Mouse (Mus musculus): ENCODE results near the gene Rimbp2.

Gene Rimbp2

DNA sequence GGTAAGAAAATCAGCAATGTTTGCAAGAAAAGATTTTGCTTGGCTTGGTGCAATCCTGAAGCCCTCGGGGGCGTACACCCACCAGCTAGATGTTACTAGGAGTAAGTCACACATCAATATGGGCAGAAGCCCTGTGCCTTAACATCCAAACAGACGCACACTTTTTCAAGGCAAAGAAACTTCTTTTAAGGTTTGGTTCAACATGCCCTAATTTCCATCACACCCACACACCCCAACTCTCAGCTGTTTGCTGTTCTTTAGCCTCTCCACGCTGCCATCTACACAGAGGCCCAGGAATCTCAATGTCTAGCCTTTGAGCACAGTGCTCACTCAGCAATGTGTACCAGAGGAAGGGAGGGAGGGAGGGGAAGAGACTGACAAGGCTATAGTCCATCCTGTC is 28.2 kb downstream of the Rimbp2 start:
- DNase-seq = no peak

DNA sequence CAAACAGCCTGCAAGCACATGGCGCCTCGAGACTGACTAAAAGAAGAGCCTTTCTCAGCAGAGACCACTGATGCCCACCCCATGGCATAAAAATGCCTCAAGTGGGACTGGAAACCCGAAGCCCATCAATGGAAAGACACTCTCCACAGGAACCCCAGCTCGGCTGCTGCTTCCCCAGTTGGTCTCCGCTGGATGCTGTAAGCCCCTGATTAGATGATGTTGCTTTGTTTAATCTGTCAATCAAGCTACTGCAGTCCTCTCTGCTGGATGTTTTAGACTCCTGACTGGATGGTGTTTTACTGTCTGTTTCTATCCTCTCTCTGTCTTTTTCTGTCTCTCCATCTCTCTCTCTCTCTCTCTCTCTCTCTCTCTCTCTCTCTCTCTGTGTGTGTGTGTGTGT is 33.2 kb downstream of the Rimbp2 start:
- no peak for DNase-seq

GRCm38 (mm10) chr5:128917116-128917959 is 35.9 kb downstream of the Rimbp2 start:
- DNase-seq = no peak

DNA sequence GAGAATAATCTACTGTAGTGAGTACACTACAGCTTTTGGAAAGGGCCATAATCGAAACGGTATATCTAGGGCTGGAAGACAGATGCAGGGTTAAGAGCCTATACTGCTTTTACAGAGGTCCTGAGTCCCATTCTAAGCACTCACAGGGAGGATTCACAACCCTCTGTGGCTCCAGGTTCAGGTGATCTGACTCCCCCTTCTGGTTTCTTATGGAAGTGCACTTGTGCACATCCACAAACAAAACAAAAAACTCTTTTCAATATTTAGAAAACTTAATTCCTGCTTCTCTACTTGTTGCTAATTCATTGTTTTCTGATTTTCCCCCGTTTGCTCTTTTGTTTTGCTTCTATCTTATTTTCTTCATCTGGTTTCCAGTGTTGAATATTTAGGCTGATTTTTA is 39.5 kb downstream of the Rimbp2 start:
- no peak for DNase-seq

DNA sequence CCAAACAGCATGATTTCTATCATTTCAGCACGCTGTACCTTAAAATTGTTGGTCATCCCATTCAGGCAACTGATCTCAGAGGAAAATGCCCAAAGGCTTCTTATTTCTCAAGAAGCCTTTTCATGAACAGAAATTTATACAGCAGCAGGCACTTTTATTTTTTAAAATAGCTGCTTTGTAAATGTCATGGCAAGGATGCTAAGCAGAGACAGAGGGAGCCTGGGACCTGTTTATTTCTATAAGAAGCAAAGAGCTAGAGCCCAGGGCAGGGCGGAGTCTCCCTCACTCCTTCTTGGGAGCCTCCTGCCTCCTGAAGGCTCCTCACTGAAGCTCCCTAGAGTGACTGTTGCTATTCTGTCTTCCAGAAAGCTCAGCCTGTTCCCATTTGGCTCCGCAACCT is 40.9 kb downstream of the Rimbp2 start:
- DNase-seq = no peak

DNA sequence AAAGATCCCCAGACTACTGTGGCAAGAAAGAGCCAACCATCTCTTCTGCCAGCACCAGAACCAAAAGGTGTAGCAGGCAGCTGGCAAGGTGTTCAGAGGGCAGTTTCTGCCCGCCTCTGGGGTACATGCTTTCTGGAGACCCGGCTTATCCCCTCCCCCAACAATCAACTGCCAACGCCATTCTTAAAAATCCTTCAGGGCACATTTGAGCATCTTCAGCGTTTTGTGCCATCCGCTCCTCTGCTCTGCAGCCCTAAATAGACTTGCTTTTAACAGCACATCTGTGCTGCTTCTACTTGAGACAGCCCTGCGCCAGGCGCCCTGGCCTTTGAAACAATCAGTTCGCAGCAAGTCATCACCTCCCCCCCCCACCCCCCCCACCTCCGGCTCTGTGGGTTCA is 41.7 kb downstream of the Rimbp2 start:
- no peak for DNase-seq

DNA sequence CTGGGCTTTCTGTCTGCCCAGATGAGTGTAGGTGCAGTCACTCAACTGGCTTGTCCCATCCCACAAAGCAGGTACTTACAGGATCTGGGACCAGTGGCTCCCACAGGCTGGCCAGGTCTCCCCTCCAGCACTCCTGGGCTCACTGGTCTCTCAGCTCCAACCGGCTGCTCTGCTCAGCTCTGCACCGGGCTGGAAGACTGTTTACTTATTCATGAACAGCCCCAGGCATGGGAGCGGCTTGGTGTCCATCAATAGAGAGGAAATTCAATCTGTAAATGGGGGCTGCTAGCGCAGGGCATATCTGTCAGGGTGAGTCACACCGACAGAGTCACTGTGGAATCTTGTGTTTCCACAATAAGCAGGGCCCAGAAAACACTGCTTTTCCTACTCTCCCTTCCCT is 49.2 kb downstream of the Rimbp2 start:
- DNase-seq = no peak

GRCm38 (mm10) chr5:128903120-128903519 is 50.2 kb downstream of the Rimbp2 start:
- no peak for DNase-seq

GRCm38 (mm10) chr5:128899971-128900370 is 53.3 kb downstream of the Rimbp2 start:
- DNase-seq = no peak

DNA sequence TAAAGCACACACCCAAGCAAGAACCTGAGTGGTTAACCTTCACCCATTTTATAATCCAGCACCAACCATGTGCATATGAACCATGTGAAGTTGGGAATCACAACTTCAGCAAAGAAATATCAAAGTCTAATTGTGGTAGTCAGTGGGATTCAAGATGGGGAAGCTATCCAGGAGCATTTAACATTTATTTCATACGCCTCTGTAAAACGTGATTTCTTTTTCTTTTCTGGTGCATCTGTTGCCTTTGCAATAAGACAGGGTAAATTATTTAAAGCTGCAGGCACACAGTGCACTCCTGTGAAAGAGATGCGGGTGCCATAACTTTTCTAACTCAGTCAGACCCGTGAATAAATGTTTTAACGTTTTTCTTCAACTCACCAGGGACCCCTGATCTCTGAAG is 58.4 kb downstream of the Rimbp2 start:
- DNase-seq = no peak

- DNase-seq = no peak
Measured at GRCm38 (mm10) chr5:128887546-128887945, 65.7 kb downstream of the Rimbp2 start.

DNA sequence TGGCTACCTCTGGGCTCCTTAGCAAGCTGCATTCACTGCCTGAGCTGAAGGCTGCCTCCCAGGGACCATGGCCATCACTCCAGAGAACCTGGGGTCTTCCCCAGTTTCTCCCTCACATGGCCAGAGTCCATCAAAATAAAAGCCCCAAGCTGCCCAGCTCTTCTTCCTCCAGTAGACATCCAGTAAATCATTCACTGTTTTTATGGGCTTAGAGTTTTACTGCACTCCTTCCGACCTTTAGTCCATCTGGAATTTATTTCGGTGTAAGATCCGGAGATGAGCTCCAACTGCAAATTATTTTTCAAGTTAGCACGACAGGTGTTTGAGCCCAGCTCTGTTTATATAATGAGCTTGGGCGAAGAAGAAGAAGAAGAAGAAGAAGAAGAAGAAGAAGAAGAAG is 69.0 kb downstream of the Rimbp2 start:
- DNase-seq = no peak

DNA sequence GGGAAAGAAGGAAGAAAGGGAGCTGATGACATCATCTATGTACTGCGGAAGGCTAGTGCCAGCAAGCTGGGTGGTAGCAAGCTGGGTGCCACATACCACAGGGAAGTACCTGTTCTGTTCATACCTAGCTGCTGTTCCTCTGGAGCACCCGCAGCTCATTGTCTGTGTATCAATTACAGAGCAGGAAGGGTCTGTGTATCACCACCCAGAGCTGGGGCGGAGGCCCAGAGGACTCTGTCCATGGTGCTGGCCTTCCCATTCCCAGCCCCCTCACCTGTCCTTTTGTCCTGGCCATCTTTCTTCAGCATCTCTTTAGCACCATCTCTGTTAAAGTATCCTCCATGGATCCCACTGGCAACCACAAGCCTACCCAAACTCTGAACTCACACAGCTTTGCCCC is 74.2 kb downstream of the Rimbp2 start:
- no peak for DNase-seq

GRCm38 (mm10) chr5:128877425-128878035 is 75.8 kb downstream of the Rimbp2 start:
- DNase-seq = peak; percentile 70

DNA sequence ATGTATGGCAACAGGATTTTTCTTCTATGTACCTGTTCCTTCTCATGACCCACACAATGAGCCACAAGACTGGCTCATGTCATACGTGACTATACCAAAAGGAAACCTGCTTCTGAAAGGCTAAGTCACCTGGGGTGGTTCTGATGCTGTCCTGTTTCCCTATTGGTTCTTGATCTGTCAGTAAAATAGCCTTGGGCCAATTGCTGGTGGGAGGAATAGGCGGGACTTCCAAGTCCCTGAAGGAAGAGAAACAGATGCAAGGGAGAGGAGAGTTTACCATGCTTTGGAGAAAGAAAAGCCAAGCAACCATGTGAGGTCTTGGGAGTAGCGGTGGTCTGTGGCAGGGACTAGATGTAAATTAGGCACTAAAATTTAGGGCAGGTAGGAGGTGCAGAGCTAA is 81.6 kb downstream of the Rimbp2 start:
- no peak for DNase-seq

GRCm38 (mm10) chr5:128866811-128867210 is 86.5 kb downstream of the Rimbp2 start:
- no peak for DNase-seq

DNA sequence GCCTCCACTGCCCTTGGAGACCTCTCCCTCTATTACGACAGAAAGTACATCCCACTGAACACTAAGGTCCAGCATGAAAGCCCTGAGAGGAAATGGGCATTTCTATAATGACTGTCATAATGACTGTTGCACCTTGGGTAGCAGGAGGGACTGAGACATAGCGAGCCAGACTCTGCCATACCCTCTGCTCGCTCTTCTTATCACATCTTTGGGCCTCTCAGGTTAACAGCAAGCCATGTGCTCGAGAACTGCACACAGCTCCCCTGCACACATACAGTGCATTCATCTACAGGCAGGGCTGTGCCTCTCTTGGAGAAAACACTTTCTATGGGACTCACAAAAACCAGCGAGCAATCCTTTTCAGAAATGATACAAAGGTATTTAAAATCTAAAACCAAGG is 87.0 kb downstream of the Rimbp2 start:
- no peak for DNase-seq

DNA sequence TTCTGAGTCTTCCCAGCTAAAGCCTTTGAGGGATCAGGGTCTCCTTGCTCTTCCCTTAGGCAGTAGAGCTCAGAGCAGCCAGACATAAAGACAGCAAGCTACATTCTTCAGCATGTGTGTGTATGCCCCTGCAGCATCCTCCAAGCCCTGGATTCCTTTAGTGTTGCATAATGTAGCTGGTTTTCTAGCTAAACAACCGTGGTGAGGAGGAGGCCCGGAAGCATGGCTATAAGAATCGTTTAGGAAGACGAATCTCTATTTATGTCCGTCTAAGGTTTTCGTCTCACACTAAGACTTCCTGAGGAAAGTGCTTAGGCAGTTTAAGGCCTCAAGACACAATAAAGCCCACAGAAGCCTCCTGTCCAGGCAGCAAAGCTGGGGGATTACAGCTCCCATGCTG is 89.8 kb downstream of the Rimbp2 start:
- no peak for DNase-seq

GRCm38 (mm10) chr5:128860907-128861306 is 92.4 kb downstream of the Rimbp2 start:
- no peak for DNase-seq

GRCm38 (mm10) chr5:128852791-128853190 is 100.5 kb downstream of the Rimbp2 start:
- no peak for DNase-seq

- DNase-seq = no peak
Measured at GRCm38 (mm10) chr5:128847806-128848205, 105.5 kb downstream of the Rimbp2 start.

GRCm38 (mm10) chr5:128846433-128847040 is 106.7 kb downstream of the Rimbp2 start:
- DNase-seq = no peak

DNA sequence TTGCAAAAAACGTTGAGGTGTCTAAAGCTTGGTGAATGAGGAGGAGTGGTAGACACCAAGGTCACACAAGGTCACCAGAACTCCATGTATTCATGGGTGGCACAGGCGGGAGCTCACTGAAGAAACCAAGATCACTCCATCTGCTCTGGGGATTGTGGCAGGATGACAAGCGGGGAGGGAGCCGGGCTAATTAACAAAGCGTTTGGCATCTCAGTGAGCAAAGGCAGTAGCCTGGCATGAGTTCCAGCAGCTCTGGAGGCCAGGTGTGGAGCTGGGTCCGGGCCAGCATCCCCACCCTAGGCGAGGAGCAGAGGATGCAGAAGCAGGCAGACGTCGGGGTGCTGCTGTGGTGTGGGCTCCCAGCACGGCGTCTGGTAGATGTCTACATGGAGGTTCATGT is 108.3 kb downstream of the Rimbp2 start:
- DNase-seq = no peak

DNA sequence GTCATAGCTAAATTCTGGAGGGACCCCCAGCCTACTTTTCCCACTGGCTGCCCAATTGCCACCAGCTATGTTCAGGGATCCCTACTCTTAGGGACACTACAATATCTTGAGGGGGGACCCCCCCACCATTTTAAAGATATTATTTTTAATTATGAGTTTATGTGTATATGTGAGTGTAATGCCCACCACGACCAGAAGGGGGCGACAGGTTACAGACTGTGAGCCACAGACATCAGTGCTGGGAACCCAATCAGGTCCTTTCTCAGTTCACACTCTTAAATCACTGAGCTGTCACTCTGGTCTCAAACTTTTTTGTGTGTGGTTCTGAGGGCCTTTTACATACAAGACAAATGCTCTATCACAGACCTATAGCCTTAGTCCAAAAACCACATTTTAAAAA is 109.3 kb downstream of the Rimbp2 start:
- no peak for DNase-seq
